Mouse (Mus musculus) forelimb bud, embryonic 11.5 days (tissue): ENCODE results near the gene Mymx.

Source experiments
- DNase-seq: peaks from one replicate; pipeline ENCODE4 v3.0.0-alpha.2; 2012; ENCODE audit warnings: low read depth, low spot score

Gene Mymx

DNA sequence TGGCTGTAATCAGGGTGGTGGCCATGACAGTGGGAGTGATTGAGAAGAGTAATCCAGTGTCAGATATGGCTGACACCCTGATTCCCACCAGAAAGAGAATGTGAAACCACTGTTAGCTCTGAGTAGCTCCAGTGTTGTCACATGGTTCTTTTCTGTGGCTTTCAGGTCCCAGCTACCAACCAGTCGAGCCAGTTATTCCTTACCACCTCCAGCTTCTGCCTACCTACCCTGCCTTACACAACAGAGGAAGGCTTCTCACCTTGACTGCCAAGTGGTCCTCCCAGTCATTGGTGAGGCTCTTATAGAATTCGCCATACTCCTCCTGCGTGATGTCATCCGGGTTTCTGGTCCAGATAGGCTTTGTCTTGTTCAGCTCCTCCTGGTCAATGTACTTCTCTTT, 31.9 kb downstream of the Mymx start:
- DNase-seq: no peak

DNA sequence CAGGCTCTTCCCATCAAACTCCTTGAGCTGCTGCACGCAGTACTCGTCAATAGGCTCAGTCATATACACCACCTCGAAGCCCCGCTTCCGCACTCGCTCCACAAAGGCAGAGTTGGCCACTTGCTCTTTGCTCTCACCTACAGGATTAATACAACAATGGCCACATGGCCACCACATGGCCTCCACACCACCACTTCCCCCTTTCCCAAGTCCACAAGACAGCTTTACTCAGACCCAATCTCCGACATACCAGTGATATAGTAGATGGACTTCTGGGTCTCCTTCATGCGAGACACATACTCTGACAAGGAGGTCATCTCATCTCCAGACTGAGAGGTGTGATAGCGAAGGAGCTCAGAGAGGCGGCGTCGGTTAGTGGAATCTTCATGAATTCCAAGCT, 32.9 kb downstream of the Mymx start:
- no peak for DNase-seq

DNA sequence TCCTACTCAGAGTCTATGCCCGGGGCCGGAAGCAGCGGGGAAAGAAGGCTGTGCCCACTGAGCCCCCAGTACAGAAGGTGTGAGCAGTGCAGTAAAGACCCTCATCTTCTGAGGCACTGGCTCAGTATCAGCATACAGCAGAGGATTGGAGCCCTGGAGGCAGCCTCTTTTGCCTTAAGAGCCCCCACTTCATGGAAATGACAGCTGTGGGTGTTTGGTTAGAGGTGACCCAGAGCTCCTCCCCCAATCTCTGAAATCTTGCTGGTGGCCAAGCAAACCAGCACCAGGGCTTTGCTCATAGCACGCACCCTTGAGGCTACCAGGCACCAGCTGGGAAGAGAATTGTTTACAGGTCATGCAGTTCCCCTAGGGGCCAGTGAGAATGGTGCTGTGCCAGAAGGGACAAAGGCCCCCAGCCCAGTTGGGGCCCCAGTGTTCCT, 34.7 kb downstream of the Mymx start:
- no peak for DNase-seq

DNA sequence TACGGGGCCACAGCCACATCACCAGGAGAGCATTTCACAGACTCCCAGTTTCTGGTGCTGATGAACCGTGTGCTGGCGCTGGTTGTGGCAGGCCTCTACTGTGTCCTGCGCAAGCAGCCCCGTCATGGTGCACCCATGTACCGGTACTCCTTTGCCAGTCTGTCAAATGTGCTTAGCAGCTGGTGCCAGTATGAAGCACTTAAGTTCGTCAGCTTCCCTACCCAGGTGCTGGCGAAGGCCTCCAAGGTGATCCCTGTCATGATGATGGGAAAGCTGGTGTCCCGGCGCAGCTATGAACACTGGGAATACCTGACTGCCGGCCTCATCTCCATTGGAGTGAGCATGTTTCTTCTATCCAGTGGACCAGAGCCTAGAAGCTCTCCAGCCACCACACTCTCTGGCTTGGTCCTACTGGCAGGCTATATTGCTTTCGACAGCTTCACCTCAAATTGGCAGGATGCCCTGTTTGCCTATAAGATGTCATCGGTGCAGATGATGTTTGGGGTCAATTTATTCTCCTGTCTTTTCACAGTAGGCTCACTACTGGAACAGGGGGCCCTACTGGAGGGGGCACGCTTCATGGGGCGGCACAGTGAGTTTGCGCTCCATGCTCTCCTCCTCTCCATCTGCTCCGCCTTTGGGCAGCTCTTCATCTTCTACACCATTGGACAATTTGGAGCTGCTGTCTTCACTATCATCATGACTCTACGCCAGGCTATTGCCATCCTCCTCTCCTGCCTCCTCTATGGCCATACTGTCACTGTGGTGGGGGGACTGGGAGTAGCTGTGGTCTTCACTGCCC, 35.3 kb downstream of the Mymx start:
- no peak for DNase-seq

DNA sequence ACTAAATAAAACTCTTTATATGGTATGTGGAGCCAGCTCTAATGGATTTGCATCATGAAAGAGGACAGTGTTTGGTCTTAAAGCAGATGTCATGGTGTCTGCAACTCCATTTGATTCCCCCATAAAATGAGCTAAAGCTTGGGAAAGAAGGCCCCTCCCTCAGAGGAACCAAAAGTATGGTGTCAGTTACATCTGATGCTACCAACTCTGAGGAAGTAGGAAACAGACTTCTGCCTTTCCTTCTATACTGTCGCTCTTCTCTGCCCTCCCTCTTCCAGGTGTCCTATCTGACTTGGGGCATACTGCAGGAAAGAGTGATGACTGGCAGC, 35.9 kb downstream of the Mymx start:
- DNase-seq: no peak

DNA sequence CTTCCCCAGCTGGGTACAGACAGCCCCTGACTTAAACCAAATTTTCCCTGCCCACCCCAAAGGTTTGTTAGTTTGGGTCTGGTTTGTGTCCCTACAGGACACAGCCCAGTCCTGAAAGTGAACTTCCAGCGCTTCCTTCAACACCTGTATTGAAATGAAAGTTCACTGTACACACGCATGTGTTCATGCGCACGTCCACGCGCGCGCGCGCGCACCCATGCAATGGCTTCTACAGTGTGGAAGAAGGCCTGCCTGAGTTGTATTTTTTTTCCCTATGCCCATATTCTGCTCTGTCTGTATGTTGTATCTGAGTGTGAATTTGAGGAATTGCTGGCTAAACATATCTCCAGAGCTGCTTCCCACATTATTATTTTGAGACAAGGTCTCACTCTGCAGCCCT, 36.8 kb downstream of the Mymx start:
- DNase-seq: no peak

DNA sequence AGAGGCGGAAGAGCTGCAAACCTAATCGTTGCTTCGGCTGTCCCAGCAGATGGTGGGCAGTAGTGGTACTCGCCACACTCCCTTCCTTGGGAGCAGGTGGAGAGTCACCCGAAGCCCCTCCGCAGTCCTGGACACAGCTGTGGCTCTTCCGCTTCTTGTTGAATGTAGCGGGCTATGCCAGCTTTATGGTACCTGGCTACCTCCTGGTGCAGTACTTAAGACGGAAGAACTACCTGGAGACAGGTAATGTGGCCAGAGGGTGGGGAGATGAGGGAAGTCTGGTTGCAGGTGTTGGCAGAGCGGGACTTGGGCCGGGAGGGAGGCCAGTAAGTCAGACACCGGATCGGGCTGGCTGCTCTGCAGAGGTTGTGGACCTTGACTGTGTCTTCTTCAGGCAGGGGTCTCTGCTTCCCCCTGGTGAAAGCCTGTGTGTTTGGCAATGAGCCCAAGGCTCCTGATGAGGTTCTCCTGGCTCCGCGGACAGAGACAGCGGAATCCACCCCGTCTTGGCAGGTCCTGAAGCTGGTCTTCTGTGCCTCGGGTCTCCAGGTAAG, 37.3 kb downstream of the Mymx start:
- no peak for DNase-seq

DNA sequence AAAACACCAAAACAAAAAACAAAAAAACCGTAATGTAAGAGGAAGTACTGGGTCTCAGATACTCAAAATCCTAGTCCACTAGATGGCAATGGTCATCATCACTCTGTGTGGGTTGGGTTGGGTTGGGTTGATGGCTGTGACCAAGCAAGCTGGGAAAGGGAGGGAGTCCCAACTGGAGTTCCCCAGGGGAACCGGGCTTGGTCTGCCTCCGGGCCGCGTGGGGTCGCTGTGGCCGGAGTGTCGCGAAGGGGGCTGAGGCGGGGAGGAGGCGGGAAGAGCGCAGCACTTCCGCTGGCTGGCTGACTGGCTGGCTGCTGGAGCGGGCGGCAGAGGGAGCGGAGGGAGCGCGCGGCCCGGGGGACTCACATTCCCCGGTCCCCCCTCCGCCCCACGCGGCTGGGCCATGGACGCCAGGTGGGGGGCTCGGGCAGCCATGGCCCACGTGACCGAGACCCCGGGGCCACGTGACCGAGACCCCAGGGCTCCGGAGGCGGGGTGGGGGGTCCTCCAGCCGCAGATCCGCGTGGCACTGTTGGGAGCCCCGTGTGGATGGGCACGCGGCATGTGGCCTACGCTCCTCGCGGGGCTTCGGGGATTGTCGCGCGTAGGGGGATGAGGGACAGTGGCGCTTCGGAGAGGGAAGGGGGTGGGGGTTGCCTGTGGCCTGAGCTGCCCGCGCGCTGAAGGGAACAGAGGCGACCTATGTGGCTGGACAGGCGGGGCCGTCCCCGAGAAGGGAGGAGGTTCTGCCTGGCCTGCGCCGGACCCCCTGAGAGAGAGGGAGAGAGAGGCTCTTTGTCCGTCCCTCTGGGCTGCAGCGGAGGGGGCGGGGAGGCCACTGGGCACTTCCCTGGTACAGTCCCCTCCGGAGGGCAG, 38.0 kb downstream of the Mymx start, which contains the start of gene Slc35b2:
Gene Slc35b2 (plus strand): TSS at position 220 of the 876 bp plus-strand sequence.
- DNase-seq: peak; percentile 91

DNA sequence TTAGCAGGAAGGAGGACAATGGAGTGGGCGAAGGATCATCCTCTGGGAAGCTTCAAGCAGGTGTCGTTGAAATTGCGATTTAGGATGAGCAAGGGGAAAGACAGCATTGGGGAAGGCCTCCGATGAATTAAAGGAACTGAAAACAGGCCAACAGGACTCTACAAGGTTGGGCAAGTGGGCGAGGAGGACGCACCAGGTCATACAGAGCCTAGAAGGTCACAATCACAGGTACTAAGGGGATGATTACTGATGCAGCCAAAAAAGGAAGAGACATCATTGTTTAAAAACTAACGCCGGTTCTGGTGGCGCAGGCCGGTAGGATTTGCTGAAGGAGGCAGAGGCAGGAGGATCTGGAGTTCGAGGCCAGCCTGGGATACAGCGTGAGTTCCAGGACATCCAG, 38.7 kb downstream of the Mymx start:
- no peak for DNase-seq

DNA sequence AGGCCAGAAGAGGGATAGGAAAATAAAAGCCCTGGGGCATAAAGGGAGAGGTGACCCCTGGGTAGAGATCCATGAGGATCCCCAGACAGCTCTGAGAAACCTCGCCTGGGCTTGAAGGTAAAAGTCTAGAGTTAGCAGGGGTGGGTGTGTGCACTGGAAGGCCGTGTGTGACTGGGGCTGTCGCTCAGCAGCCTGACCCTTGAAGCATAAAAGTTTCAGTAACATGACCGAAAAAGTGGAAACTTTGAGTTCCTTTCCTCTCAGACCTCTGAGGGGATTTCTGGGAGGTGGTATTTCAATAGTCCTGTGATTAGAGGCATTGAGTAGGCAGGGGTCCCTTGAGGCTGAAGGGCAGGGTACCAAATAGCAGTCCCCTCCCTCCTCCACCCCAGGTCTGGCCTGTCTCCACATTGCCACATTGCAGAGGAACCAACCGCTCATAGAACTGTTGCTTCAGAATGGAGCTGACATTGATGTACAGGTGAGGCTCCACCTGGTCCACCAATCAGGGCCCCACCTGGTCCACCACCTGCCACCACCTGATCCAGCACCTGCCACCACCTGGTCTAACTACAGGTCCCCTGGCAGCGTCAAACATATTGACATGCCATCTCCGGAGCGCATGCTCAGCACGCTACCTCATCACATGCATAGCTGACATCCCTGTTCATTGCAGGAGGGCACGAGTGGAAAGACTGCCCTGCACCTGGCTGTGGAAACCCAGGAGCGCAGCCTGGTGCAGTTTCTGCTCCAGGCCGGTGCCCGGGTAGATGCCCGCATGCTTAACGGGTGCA, 42.0 kb downstream of the Mymx start:
- DNase-seq: no peak

DNA sequence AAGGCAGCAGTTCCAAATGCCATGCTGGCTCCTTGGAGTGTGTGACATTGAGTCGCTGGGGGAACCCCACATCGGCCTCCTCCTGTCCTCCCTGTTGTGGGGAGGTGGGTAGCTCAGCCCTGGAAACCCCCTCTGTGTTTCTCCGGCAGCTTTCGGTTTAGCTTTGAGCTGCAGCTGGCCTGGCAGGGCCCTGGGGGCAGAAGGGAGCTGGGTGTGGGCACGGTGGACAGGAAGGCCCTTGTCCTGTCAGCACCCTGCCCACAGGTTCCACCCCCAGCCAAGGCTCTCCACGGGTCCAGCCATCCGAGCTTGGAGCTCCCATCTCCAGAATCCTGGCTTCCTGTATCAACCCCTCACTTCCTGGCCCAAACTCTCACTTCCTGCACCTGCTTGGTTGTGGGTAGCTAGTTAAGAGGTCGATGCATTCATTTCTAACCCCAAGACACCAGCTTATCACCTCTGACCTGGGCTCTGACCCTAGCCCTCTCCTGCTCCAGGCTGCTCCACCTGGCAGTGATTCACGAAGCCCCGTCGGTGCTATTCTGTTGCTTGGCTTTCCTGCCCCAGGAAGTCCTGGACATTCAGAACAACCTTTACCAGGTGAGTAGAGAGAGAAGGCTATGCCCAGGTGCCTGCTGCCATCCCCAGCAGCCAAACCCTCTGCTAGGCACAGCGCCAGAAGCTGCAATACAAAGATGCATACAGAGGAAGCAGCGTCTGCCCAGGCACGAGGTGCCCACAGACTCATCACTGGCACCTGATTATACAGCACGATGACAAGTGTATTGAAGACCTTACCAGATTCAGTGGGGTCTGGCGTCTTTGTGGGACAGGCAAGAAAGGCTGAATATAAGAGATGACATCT, 43.7 kb downstream of the Mymx start:
- DNase-seq: no peak

DNA sequence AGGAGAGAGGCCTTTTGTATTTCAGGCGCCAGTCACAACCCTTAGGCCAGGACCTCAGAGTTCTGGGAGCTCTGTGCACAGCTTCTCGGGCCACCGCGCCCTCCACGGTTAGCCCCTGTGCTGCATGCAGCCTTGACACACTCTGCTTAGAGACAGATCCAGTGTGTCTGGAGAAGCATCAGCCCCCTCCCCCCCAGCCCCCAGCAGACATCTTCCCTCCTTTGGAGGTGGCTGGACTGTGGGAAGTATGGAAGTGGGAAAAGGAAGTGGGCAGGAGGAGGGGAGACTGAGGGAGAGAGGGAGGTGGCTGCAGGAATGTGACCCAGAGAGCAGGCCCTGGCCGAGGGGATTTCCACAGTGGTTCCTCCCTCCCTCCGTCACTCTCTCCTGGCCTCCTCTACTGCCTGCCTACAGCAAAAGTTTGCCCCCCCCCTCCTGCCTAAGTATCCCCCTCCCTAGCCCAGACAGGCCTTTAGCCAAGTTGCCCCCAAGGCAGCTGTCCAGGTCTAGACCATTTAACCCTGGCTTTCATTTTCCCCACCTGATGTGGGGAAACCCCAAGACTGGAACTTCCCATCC, 44.6 kb downstream of the Mymx start:
- no peak for DNase-seq

DNA sequence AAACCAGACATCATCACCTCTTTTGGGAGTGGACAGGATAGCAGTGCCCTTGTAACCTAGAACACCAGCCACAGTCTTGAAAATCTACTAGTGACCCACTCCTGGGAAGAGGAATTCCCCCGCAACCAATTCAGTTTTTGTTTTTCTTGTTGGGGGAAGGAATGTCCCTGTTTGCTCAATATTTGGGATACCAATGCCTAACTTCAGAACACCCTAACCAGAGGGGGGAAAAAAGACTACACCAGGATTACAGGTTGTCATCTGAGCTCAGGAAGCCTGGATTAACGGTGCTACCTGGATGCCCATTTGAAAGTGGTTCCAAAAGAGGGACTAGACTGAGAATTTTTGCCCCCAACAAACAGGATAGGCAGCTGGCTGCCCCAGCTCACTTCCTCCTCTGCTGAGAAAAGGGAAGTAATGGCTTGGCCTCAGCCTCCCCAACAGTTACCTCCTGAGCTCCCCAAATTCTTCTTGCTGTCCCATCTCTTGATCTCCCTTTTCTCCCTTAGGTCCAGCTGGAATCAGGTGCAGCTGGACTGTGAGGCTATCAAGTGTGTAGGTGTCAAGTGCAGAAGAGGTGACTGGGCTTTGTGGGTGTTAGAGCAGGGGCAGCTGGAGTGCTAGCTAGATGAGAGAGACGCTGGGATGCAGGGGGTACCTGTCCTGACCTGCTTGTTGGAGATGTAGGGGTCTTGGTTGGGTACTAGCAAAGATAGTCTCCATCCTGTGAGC, 45.2 kb downstream of the Mymx start:
- no peak for DNase-seq

DNA sequence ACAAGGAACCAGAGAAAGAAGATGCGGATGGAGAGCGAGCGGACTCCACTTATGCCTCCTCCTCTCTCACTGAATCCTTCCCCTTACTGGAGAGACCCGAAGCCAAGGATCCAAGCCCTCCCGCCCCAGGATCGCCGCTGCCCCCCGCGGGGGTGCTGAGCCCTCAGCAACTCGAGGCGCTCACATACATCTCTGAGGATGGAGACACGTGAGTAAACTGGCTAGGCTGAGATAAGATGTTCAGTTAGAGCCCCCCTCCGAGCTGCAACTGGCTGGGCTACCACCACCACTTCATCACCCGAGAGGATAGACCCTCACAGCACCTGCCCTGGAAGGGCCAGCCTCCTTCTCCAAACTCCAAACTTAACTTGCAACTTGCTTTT, 45.8 kb downstream of the Mymx start:
- DNase-seq: no peak

DNA sequence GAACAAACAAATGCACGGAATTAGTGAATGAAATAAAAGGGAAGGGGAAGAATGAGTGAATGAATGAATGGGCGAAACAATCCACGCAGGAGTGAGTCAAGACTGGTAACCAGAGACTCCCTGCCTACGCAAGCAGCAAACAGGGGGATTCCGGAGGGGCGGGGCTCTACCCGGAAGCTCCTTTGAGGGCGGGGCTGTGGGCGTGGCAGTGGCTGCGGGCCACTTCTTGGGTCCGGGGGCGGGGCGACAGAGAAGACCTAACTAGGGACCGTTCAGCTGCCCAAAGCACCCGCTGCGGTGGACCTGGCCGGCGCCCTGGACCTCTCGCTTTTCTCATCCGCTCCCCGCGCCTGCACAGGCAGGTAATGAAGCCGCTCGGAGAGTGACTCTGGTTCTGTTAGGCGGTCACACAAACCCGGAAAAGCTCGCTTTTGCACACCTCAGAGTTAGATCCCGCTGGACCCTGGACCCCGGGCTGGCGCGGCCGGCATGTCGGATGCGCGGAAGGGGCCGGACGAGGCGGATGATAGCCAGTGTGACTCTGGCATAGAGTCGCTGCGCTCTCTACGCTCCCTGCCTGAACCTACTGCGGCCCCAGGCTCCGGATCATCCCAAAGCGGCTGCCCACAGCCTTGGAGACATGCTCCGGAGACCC, 46.3 kb downstream of the Mymx start, which contains the start of gene Nfkbie:
Gene Nfkbie (plus strand): TSS at position 252 of the 655 bp plus-strand sequence.
- peak; percentile 87 for DNase-seq

DNA sequence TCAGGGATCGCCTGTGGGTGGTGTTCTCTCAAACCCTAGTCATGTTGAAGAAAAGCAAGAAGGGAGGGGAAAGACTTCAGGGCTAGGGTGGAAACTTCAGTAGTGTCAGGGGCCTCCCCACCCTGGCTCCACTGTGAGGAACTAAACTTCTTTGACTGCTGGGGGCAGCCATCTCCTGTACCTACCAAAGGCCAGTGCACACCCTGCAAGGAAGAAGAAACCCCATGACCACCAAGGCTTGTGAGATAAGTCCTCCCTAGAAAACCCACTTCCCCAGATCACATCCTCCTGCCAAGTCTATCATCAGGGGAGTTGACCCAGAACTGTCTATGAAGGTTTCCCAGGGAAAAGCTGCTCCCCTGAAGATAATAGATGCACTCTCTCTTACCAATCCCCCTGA, 47.5 kb downstream of the Mymx start:
- DNase-seq: no peak

DNA sequence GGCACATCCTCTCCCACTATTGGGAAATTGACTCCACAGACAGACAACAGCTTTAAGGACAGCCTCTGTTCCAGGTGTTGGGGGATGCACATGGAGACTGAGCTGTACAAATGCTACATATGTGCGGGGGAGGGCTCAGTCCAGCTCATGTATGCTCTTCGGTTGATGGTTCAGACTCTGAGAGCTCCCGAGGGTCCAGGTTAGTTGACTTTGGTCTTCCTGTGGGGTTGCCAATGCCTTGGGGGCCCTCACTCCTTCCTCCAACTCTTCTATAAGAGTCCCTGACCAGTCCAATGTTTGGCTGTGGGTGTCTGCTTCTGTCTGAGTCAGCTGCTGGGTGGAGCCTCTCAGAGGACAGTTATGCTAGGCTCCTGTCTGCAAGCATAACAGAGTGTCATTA, 48.8 kb downstream of the Mymx start:
- DNase-seq: no peak

DNA sequence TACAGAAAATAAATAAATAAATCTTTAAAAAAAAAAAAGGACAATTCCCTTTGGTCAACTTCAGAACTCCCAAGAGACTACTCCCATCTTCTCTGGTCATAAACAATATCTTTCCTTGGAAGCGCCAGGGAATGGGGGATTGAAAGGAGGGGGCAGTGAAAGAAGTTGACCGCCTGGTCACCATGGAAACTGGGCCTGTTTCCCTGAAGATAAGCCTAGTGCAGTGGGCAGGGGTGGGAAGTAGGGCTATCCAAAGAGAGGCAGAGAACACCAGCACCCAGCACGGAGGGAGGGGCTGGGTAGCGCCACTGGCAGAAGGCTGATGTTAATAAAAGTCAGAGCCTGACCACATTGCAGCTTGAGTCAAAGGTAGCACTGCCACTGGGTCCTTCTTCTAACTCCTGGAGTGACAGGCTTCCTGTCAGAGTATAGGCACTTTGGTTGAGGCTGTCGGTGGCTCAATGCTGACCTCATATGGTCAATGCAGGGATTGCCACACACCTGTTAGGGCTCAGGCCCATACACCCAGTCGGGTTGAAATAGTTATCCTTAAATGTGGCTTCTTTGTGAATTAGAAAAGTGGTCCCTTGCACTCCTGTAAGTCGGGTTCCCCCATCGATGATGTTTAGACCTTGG, 50.0 kb downstream of the Mymx start:
- peak; percentile 80 for DNase-seq
